Mouse (Mus musculus) thymus, adult 2 months (tissue): ENCODE data around the gene Agbl2. TPM values are rescaled to one million over a fixed set of nuclear protein-coding genes. Genes with fewer than 3 reads are reported as not detected.
"Not testable (repeated sequence)": the region's sequence is repeated elsewhere in the genome, so short reads cannot be mapped to it uniquely, and the experiment has no call there.

Experiments used
- DNase-seq: peaks from one replicate; pipeline ENCODE4 v3.0.0; 2021
- H3K27ac ChIP-seq: fragments of 200-500 bp; 2 replicates; pipeline ENCODE4 v1.5.1; 2012; ENCODE audit warnings: low read length, control low read depth; ENCODE audit not compliant: control insufficient read depth, insufficient read depth
- H3K27me3 ChIP-seq: fragments of 200-500 bp; 2 replicates; pipeline ENCODE4 v1.6.1; 2012; ENCODE audit warnings: mild to moderate bottlenecking, low read length, moderate library complexity, mixed read lengths; ENCODE audit not compliant: control insufficient read depth, insufficient read depth
- H3K36me3 ChIP-seq: fragments of 200-500 bp; 2 replicates; pipeline ENCODE4 v1.6.1; 2012; ENCODE audit warnings: mild to moderate bottlenecking, low read length, moderate library complexity; ENCODE audit not compliant: control insufficient read depth, insufficient read depth
- H3K4me1 ChIP-seq: fragments of 200-500 bp; replicated peaks from 2 replicates; pipeline ENCODE4 v1.6.1; 2012; ENCODE audit warnings: low read length; ENCODE audit not compliant: control insufficient read depth, insufficient read depth
- H3K4me3 ChIP-seq: fragments of 200-500 bp; 2 replicates; pipeline ENCODE4 v1.5.1; 2012; ENCODE audit warnings: mild to moderate bottlenecking, low read length, control low read depth, moderate library complexity; ENCODE audit not compliant: control insufficient read depth, insufficient read depth
- CTCF ChIP-seq: fragments of 200-500 bp; IDR thresholded peaks from 2 replicates; pipeline ENCODE4 v1.5.1; 2012; ENCODE audit warnings: mild to moderate bottlenecking, control low read depth, low read length, moderate library complexity, borderline replicate concordance; ENCODE audit not compliant: control insufficient read depth, poor library complexity, insufficient read depth; ENCODE audit errors: extremely low read depth
- POLR2A ChIP-seq: fragments of 200-500 bp; IDR thresholded peaks from 2 replicates; pipeline ENCODE4 v1.6.1; 2012; ENCODE audit warnings: mild to moderate bottlenecking, low read length, control low read depth, moderate library complexity; ENCODE audit not compliant: control insufficient read depth, poor library complexity, insufficient read depth; ENCODE audit errors: extremely low read depth
- WGBS: fragments of 180-500 bp; shearing (Covaris S2); methylation state at CpG from one replicate; pipeline ENCODE4 v1.1.7; 2018; 5-methylcytosine and 5-hydroxymethylcytosine counted together
- polyA plus RNA-seq: library from polyadenylated mRNA; depleted of rRNA; stranded (reverse); fragments of >200 nt; gene quantifications from 2 replicates; pipeline ENCODE4 v1.2.3, GENCODE M21; 2012

Agbl2 gene
- polyA plus RNA-seq, 1 experiment: 0.44 TPM

DNA sequence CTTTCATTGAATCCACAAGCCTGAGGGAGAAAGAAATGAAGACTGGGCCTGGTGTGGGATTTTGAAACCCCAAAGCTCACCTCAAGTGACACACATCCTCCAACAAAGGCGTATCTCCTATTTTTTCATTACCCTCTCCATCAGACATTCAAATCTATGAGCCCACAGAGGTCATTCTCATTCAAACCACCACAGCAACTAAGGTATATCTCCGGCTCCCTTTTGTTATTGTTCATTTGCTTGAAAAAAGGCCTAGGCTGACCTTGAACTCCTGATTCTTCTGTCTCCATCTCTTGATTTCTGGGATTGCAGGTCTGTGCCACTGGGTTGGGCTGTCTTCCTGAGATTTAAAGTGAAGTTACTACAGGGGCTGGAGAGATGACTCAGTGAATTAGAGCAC lies 40.5 kb downstream of the Agbl2 start:
- no peak for TF ChIP-seq CTCF
- no peak for TF ChIP-seq POLR2A
- Histone ChIP-seq H3K27me3 (no peaks in the 10 kb centered on the region), H3K27ac (no peak overlapping the region), H3K36me3 (no peaks in the 10 kb centered on the region), H3K4me1 (no peaks in the 10 kb centered on the region), H3K4me3 (no peak overlapping the region)
- DNase-seq: no peak
- 95% methylated on average over 2 of the region's 2 CpGs for WGBS

DNA sequence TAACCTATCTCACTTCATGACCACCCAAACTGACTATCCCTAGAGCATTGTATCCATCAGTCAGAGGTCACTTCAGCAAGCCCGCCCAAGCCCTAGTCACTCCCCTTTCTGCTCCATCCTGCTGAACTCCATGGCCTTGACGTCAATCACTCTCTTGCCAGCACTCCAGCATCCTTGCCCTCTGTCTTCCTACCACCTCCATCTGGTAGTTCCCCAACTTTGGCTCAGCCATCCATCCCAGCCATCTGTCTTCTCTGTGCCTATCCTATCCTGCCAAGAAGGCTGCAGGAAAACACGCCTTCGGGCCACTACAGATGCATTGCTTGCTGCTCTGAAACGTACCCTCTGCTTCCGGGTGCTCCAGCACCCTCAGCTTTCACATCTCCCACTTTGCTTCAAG lies 41.3 kb downstream of the Agbl2 start:
- TF ChIP-seq POLR2A (no peak), CTCF (no peak)
- no peaks in the 10 kb centered on the region for H3K4me1 ChIP-seq
- no peak overlapping the region for H3K4me3 ChIP-seq
- no peak for DNase-seq
- H3K36me3 ChIP-seq: no peaks in the 10 kb centered on the region
- WGBS: 93% methylated on average over 6 of the region's 6 CpGs
- no peak overlapping the region for H3K27ac ChIP-seq
- no peaks in the 10 kb centered on the region for H3K27me3 ChIP-seq

DNA sequence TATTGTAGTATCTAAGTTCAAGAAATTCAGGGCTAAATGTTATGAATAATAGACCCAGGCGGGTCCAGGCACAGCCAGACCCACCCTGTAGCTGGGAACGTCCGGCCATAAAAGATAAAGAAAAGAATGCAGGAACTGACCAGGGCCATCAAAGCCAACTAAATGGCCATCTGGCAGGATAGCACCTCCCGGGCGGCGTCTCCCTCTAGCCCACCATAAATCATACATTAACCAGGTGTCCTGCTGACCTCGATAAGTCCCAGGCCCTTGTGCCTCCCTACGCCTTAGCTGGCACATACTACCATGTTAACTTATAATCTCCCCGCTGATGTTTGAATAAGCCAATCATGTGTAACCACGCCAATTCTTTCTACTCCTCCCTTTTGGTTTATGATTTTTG lies 42.0 kb downstream of the Agbl2 start:
- H3K36me3 ChIP-seq, H3K27me3 ChIP-seq, H3K4me3 ChIP-seq, DNase-seq, H3K27ac ChIP-seq, H3K4me1 ChIP-seq: not testable (repeated sequence)
- whole genome bisulfite sequencing: 88% methylated on average over 10 of the region's 10 CpGs

DNA sequence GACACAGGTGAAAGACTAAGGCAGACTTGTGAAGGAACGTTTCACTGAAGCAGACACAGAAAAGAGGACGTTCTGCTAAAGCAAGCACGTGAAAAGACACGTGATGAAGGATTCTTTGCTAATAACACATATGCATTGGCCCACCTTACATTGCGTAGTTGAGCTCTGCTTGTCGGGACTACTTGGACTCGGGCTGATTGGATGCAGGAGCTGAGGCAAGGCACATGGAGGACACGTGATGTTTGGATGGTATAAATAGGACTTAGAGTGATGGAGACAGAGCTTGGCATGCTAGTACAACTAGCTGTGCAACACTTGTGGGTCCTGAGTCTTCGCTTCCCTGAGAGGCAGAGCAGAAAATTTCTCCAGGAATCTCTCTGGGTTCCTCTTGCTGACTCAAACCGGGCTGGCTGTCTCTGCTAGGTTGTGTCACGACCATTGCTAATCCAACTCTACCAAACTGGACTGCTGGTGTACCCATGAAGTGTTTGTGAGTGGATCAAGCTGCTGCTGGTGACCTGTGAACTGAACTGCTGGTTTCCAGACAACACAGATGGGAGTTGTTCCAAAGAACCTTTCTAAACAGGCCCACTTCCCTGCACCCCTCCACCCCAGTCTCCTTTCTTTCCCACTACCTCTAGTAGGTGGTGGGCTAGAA lies 43.1 kb downstream of the Agbl2 start:
- Histone ChIP-seq H3K4me3 (no peak overlapping the region), H3K27ac (no peak overlapping the region), H3K27me3 (no peaks in the 10 kb centered on the region), H3K36me3 (no peaks in the 10 kb centered on the region), H3K4me1 (no peaks in the 10 kb centered on the region)
- DNase-seq: no peak
- WGBS: 90% methylated on average over 11 of the region's 11 CpGs
- TF ChIP-seq CTCF (no peak), POLR2A (no peak)

DNA sequence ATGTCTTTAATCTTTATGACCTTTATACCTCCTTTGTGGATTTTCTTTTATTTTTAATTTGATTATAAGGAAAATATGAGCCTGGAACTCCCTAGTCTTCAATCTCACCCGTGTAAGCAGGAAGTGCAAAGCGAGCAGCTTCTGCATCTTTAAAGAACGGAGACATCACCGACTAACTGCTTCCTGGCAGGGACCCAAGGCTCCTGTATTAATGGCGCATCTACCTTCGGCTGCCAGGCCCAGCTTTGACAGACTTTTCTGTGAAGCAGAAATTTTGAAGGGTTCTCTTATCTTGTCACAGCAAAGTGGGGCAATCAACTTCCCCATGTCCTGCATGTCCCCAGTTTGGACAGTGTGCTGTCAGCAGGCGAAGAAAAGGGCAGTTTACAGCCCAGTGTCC lies 46.2 kb downstream of the Agbl2 start:
- H3K27ac ChIP-seq: no peak overlapping the region
- TF ChIP-seq POLR2A (no peak), CTCF (no peak)
- DNase-seq: no peak
- H3K4me3 ChIP-seq: no peak overlapping the region
- H3K4me1 ChIP-seq: no peaks in the 10 kb centered on the region
- no peaks in the 10 kb centered on the region for H3K36me3 ChIP-seq
- 48% methylated on average over 7 of the region's 7 CpGs for whole genome bisulfite sequencing
- H3K27me3 ChIP-seq: no peaks in the 10 kb centered on the region

DNA sequence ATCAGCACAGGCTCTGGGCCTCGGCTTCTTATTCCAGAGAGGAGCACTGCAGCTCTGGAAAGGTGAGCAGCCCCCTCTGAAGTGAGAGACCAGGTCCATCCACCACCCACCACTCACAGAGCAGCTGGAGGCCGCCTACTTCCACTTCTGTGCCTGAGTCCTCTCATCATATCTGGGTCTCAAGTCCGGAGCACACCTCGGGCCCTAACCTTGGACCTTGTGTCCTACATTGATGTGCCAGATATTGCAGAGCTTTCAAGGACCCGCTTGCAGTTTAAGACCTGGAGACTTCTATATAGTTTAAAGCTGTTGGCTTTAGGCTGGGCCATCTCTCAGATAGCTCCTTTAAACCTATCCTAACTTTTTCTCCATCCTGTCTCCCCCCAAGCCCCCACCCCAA lies 51.0 kb downstream of the Agbl2 start:
- 90% methylated on average over 5 of the region's 5 CpGs for WGBS
- DNase-seq: no peak
- Histone ChIP-seq H3K27me3 (no peaks in the 10 kb centered on the region), H3K27ac (no peak overlapping the region), H3K36me3 (no peaks in the 10 kb centered on the region), H3K4me3 (no peak overlapping the region), H3K4me1 (no peaks in the 10 kb centered on the region)
- TF ChIP-seq CTCF: no peak
- no peak for TF ChIP-seq POLR2A

DNA sequence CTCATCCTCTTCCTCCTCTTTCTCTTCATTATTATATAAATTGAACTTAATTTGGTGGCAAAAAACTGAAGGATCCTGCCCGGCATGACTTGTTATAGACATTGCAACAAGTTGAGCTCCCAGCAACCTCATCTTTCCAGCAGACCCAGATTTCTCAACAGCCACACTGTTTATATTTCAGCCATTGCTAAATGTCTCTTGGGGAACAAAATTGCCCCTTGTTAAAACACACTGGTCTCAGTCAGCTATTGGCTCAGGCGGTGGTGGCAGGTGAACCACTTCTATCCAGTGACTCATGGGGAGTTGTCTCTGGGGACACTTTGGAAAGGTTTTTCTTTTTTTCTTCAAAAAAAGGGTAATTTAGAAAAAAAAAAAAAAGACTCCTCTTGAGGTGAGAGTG lies 56.1 kb downstream of the Agbl2 start:
- TF ChIP-seq POLR2A (no peak), CTCF (no peak)
- no peak overlapping the region for H3K27ac ChIP-seq
- no peaks in the 10 kb centered on the region for H3K36me3 ChIP-seq
- H3K4me3 ChIP-seq: no peak overlapping the region
- no peaks in the 10 kb centered on the region for H3K27me3 ChIP-seq
- no peaks in the 10 kb centered on the region for H3K4me1 ChIP-seq
- DNase-seq: no peak
- 98% methylated on average over 2 of the region's 2 CpGs for WGBS
